Mouse (Mus musculus) mouse embryonic stem cell (cell line): ENCODE measurements around the gene Ccr7.

Experiments used
- in situ Hi-C, 2 experiments: fragments of 300-500 bp; cut with MboI; formaldehyde crosslinking; loops; 1 replicate in 1 of 2; 3 replicates in 1 of 2; pipeline ENCODE4 v1.14.3; 2019 to 2020; ENCODE audit warnings: low sequenced_read_pairs in 2 of 2, low pct_unique_long_range_greater_than_20kb in 1 of 2, mixed read lengths in 1 of 2; ENCODE audit not compliant: unreplicated experiment in 1 of 2

Ccr7 gene

GRCm38 (mm10) chr11:99126482-99127253, 28.2 kb downstream of the Ccr7 start:
- in situ Hi-C loops: no loop called here

- in situ Hi-C loops: no loop called here
Observed at GRCm38 (mm10) chr11:99124635-99125029, 30.2 kb downstream of the Ccr7 start.

- in situ Hi-C loops: no loop called here
Observed at GRCm38 (mm10) chr11:99123977-99124634, 30.8 kb downstream of the Ccr7 start.

- in situ Hi-C loops: no loop called here
Observed at GRCm38 (mm10) chr11:99122703-99123102, 32.2 kb downstream of the Ccr7 start.

GRCm38 (mm10) chr11:99121218-99121631, 33.7 kb downstream of the Ccr7 start:
- in situ Hi-C loops: no loop called here

GRCm38 (mm10) chr11:99120524-99121217, 34.2 kb downstream of the Ccr7 start:
- in situ Hi-C loops: no loop called here

GRCm38 (mm10) chr11:99118963-99119362, 35.9 kb downstream of the Ccr7 start:
- in situ Hi-C loops: loop anchor here in 1 of 2 experiments (10.0 kb wide), 1 partner anchor 84 kb away; no protein-coding TSS in a partner anchor

GRCm38 (mm10) chr11:99118420-99118819, 36.5 kb downstream of the Ccr7 start:
- in situ Hi-C loops: loop anchor here in 1 of 2 experiments (10.0 kb wide), 1 partner anchor 84 kb away; no protein-coding TSS in a partner anchor

- in situ Hi-C loops: loop anchor here in 1 of 2 experiments (10.0 kb wide), 1 partner anchor 83 kb away; no protein-coding TSS in a partner anchor
Observed at GRCm38 (mm10) chr11:99117907-99118306, 37.0 kb downstream of the Ccr7 start.

- in situ Hi-C loops: loop anchor here in 1 of 2 experiments (10.0 kb wide), 1 partner anchor 81 kb away; no protein-coding TSS in a partner anchor
Observed at GRCm38 (mm10) chr11:99115940-99116339, 38.9 kb downstream of the Ccr7 start.

GRCm38 (mm10) chr11:99113111-99113510, 41.8 kb downstream of the Ccr7 start:
- in situ Hi-C loops: loop anchor here in 1 of 2 experiments (10.0 kb wide), 1 partner anchor 78 kb away; no protein-coding TSS in a partner anchor

GRCm38 (mm10) chr11:99112700-99113099, 42.2 kb downstream of the Ccr7 start:
- in situ Hi-C loops: loop anchor here in 1 of 2 experiments (10.0 kb wide), 1 partner anchor 78 kb away; no protein-coding TSS in a partner anchor

- in situ Hi-C loops: loop anchor here in 1 of 2 experiments (10.0 kb wide), 1 partner anchor 77 kb away; no protein-coding TSS in a partner anchor
Observed at GRCm38 (mm10) chr11:99111631-99112030, 43.2 kb downstream of the Ccr7 start.

GRCm38 (mm10) chr11:99111155-99111554, 43.7 kb downstream of the Ccr7 start:
- in situ Hi-C loops: loop anchor here in 1 of 2 experiments (10.0 kb wide), 1 partner anchor 76 kb away; no protein-coding TSS in a partner anchor

GRCm38 (mm10) chr11:99110370-99111110, 44.3 kb downstream of the Ccr7 start:
- in situ Hi-C loops: loop anchor here in 1 of 2 experiments (10.0 kb wide), 1 partner anchor 76 kb away; no protein-coding TSS in a partner anchor

- in situ Hi-C loops: no loop called here
Observed at GRCm38 (mm10) chr11:99108296-99108695, 46.6 kb downstream of the Ccr7 start.

GRCm38 (mm10) chr11:99105981-99106726, 48.7 kb downstream of the Ccr7 start:
- in situ Hi-C loops: no loop called here
